Comparison of ENCODE assay signal across 28 mouse cellular contexts in the genomic region with DNA sequence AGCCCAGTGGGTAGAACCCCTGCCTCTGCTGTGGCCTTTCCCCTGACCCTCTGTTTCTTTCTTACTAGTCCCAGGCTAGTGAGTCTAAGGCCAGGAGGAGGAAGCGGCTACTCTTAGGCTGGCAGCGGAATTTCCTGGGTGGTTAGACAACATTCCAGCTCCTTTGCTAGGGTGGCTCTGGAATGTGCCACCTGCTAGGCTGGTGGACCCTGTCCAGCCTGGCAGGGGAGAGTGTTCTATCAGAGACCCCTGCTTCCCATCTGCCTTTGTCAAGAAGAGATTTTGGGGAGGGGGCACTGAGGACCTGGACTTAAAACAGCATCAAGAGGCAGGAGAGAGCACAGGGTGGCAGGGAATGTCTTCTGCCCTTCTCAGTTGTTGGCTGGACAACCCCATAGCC. TPM values are rescaled to one million over a fixed set of nuclear protein-coding genes. Genes with fewer than 3 reads are reported as not detected.
A peak's percentile ranks its signal among the peaks of the same experiment; 100 is the strongest.
DNase-seq lines count a peak whose midpoint lies in the region; ATAC-seq and TF ChIP-seq lines count a peak whose summit lies in the region.
"Had no signal": no experiment of that assay in that cellular context is flagged by ENCODE, and none has a peak within 500 bp of the region (broad histone marks: within the 10 kb centered on the region; RNA-seq: fewer than 3 reads in every experiment).

No protein-coding gene starts in this region.

- no peak for DNase-seq in gastrocnemius, adult 2 months
- DNase-seq in gastrocnemius, postnatal 4 days (ENCODE audit: low spot score in 2 of 2) = no peak
- DNase-seq in kidney, postnatal 14 days = peak; percentile 55
- no peak for DNase-seq in kidney, postnatal 4 days
- DNase-seq in stomach, postnatal 0 days (ENCODE audit: low spot score) = no peak
- no peak for DNase-seq in spleen, postnatal 10 days (ENCODE audit: low spot score in 2 of 2)
- DNase-seq: cerebellum, adult 11 months; cerebellum, adult 9-11 months; gastrocnemius, postnatal 10 days; heart, adult 18-20 months; heart, postnatal 10 days; layer of hippocampus, postnatal 36 days; liver, postnatal 0 days; midbrain, embryonic 14.5 days; thymus, adult 18-20 months; thymus, postnatal 36 days had no signal

- 0 out of 2 replicates have a peak overlapping the region, but pooled peaks have one; percentile 1 for H3K9ac ChIP-seq in stomach, embryonic 14.5 days (replicated peaks; ENCODE audit: low read depth, low read length)
- H3K9ac ChIP-seq in stomach, postnatal 0 days (ENCODE audit: low read length) = no peak overlapping the region
- H3K9ac ChIP-seq: forebrain, embryonic 15.5 days; heart, embryonic 12.5 days; limb, embryonic 12.5 days; liver, postnatal 0 days; neural tube, embryonic 13.5 days; stomach, embryonic 15.5 days had no signal

- 74% methylated on average over 2 of the region's 2 CpGs for WGBS in stomach, embryonic 14.5 days
- WGBS in stomach, postnatal 0 days = 77% methylated on average over 2 of the region's 2 CpGs

- H3K27me3 ChIP-seq in stomach, embryonic 14.5 days (ENCODE audit: control insufficient read depth, insufficient read depth, low read length) = peaks cover 4% of the 10 kb centered on the region; the same call in 1 of the 2 replicates
- no peaks in the 10 kb centered on the region; the same call in 1 of the 2 replicates for H3K27me3 ChIP-seq in stomach, postnatal 0 days (ENCODE audit: control insufficient read depth, insufficient read depth, low read length)
- H3K27me3 ChIP-seq: stomach, embryonic 15.5 days had no signal

- no peak for TF ChIP-seq EP300 in stomach, postnatal 0 days (optimal IDR thresholded peaks at IDR 0.05)

- H3K9me3 ChIP-seq in stomach, embryonic 14.5 days (ENCODE audit: control insufficient read depth, low read depth, low read length) = no peaks in the 10 kb centered on the region
- H3K9me3 ChIP-seq in stomach, postnatal 0 days (ENCODE audit: control insufficient read depth, low read length) = no peaks in the 10 kb centered on the region
- H3K9me3 ChIP-seq: embryonic facial prominence, embryonic 10.5 days; forebrain, embryonic 15.5 days; heart, embryonic 12.5 days; limb, embryonic 12.5 days; megakaryocyte, embryonic 14.5 days; neural tube, embryonic 13.5 days; stomach, embryonic 15.5 days had no signal

- no peak for TF ChIP-seq CTCF in gastrocnemius, adult 2 months (IDR thresholded peaks at IDR 0.05)
- no peak for TF ChIP-seq CTCF in stomach, postnatal 0 days (IDR thresholded peaks at IDR 0.05; ENCODE audit: low read depth)

- no peak overlapping the region for H3K4me3 ChIP-seq in gastrocnemius, adult 2 months
- H3K4me3 ChIP-seq in stomach, embryonic 14.5 days (ENCODE audit: low read depth, low read length) = no peak overlapping the region
- no peak overlapping the region for H3K4me3 ChIP-seq in stomach, postnatal 0 days (ENCODE audit: low read depth, low read length)
- H3K4me3 ChIP-seq: embryonic facial prominence, embryonic 10.5 days; forebrain, embryonic 15.5 days; heart, embryonic 12.5 days; limb, embryonic 12.5 days; megakaryocyte, embryonic 14.5 days; neural tube, embryonic 13.5 days; stomach, embryonic 15.5 days had no signal

- ATAC-seq in stomach, embryonic 14.5 days (ENCODE audit: insufficient number of reproducible peaks, insufficient read depth, low FRiP score, low read depth) = no peak
- no peak for ATAC-seq in stomach, postnatal 0 days (ENCODE audit: low FRiP score, low TSS enrichment)
- ATAC-seq: forebrain, embryonic 15.5 days; hindbrain, postnatal 0 days; intestine, embryonic 16.5 days; liver, postnatal 0 days had no signal

- H3K4me1 ChIP-seq in stomach, embryonic 14.5 days (ENCODE audit: control insufficient read depth, insufficient read depth, low read length) = peaks cover 12% of the 10 kb centered on the region; the same call in 1 of the 2 replicates
- H3K4me1 ChIP-seq in stomach, postnatal 0 days (replicated peaks; ENCODE audit: control insufficient read depth, insufficient read depth) = no peaks in the 10 kb centered on the region
- H3K4me1 ChIP-seq: forebrain, embryonic 15.5 days had no signal

- no peak overlapping the region for H3K4me2 ChIP-seq in stomach, embryonic 14.5 days (replicated peaks; ENCODE audit: low read depth, low read length)
- no peak overlapping the region for H3K4me2 ChIP-seq in stomach, postnatal 0 days (replicated peaks; ENCODE audit: low read depth)
- H3K4me2 ChIP-seq: forebrain, embryonic 15.5 days; heart, embryonic 12.5 days; limb, embryonic 12.5 days; liver, embryonic 11.5 days; neural tube, embryonic 13.5 days; stomach, embryonic 15.5 days had no signal

- H3K27ac ChIP-seq in gastrocnemius, adult 2 months = peak overlapping the region; percentile 59; the same call in 1 of the 2 replicates
- H3K27ac ChIP-seq in stomach, embryonic 14.5 days (ENCODE audit: low read length) = no peak overlapping the region
- H3K27ac ChIP-seq in stomach, postnatal 0 days (replicated peaks) = no peak overlapping the region
- H3K27ac ChIP-seq: embryonic facial prominence, embryonic 10.5 days; forebrain, embryonic 15.5 days; hindbrain, postnatal 0 days; limb, embryonic 12.5 days; neural tube, embryonic 13.5 days; stomach, embryonic 15.5 days had no signal

- H3K36me3 ChIP-seq in stomach, embryonic 14.5 days (ENCODE audit: control insufficient read depth, insufficient read depth, low read length) = no peaks in the 10 kb centered on the region
- H3K36me3 ChIP-seq in stomach, postnatal 0 days (ENCODE audit: control insufficient read depth, insufficient read depth, low read length) = no peaks in the 10 kb centered on the region
- H3K36me3 ChIP-seq: embryonic facial prominence, embryonic 10.5 days; forebrain, embryonic 15.5 days; heart, embryonic 12.5 days; limb, embryonic 12.5 days; neural tube, embryonic 13.5 days; stomach, embryonic 15.5 days had no signal

- intact Hi-C loops in gastrocnemius, adult 2 months (cut with DNase I) = no loop called here

RNA-seq across cellular contexts. Expression of gene P2ry2, which starts 6.5 kb away (rescaled TPM):
- total RNA-seq in gastrocnemius, adult 2 months (2021) = 10 to 100 TPM; 29.5 to 41.7 TPM
- total RNA-seq in gastrocnemius, postnatal 4 days (2021) = 10 to 100 TPM; 30.8 to 33.2 TPM
- polyA plus RNA-seq in stomach, embryonic 14.5 days (2014; fragmentation: Nextera tagmentation; extraction: Ambion mirVana) = 1.7 and 2.0 TPM in 2 replicates
- 5.7 and 5.8 TPM in 2 replicates for polyA plus RNA-seq in stomach, postnatal 0 days (2015; fragmentation: Nextera tagmentation; extraction: Ambion mirVana)

RNA-seq across cellular contexts. Expression of gene P2ry6, which starts 31.8 kb away (rescaled TPM):
- 1 to 10 TPM in 1 of 2 experiments, under 1 TPM in 1; 0.82 to 1.4 TPM for total RNA-seq in gastrocnemius, adult 2 months (2021)
- 1 to 10 TPM; 5.8 to 7.4 TPM for total RNA-seq in gastrocnemius, postnatal 4 days (2021)
- polyA plus RNA-seq in stomach, embryonic 14.5 days (2014; fragmentation: Nextera tagmentation; extraction: Ambion mirVana) = 7.3 and 7.8 TPM in 2 replicates
- polyA plus RNA-seq in stomach, postnatal 0 days (2015; fragmentation: Nextera tagmentation; extraction: Ambion mirVana) = 6.1 and 6.4 TPM in 2 replicates
- total RNA-seq: common myeloid progenitor, adult 5-6 weeks had no signal
